Mouse (Mus musculus) lung, postnatal 10 days (tissue): ENCODE measurements around the gene Ndufa1.
"Not testable (repeated sequence)": the region's sequence is repeated elsewhere in the genome, so short reads cannot be mapped to it uniquely, and the experiment has no call there.

Experiments
- DNase-seq: peaks from one replicate; pipeline ENCODE4 v3.0.0; 2021

Gene Ndufa1

DNA sequence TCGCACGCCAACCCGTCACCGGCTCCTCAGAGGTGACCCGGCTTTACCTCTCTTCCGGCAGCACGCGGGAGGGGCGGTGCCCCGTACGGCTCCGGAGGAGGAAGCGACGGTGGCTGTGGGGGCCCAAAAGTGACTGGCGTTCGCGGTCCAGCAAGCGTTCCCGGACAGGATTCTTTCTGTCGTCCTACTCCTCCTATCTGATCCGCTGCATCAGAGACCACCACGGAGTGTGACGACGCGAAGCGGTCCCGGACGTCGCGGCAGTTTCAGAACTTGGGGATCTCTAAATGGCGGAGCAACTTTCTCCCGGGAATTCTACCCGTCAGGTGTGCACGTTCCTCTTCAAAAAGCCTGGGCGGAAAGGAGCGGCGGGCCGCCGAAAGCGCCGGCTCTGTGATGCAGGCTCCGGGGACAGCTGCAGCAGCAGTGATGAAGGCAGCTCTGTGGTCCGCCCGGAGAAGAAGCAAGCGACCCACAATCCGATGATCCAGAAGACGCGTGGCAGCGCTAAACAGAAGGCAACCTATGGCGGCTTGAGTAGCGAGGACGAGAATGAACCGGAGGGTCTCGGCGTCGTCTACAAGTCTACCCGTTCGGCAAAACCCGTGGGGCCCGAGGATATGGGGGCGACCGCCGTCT is at the start of gene Ndufa1, which contains the start of gene Rnf113a1:
Ndufa1 (minus strand) TSS at position 59 of the 639 bp plus-strand sequence.
Rnf113a1 (plus strand) TSS at position 141 of the 639 bp plus-strand sequence.
- peak; percentile 87 for DNase-seq

DNA sequence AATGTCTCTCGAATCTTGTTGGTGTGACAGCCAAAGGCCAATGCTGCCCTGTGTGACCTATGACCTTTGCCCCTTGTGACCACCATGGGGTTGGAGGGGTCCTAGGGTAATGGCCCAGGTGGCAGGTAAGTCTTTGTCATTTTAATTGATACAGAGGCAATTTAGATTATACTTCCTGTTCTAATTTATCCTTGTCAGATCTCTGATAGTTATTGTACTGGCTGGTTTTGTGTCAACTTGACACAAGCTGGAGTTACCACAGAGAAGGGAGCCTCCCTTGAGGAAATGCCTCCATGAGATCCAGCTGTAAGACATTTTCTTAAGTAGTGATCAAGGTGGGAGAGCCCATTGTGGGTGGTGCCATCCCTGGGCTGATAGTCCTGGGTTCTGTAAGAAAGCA is 31.2 kb upstream of the Ndufa1 start, which contains the start of gene Rhox1:
Rhox1 (minus strand) TSS at position 101 of the 400 bp plus-strand sequence.
- not testable (repeated sequence) for DNase-seq

DNA sequence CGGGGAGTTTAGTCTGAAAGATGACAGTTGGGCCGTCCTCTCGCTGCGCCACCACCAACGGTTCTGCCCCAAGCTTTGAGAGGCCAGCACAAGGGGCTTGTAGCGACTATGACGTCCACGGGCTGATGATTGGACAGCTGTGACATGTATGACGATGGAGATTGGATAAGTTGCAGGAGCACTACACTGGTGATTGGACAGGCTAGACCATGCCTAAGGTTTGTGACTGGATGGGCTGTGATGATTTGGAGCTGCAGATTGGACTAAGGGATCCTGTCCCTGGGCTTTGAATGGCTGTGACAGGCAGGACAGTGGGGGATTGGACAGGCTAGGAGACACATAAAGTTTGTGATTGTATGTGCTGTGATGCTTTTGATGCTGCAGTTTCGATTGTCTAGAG is 20.0 kb upstream of the Ndufa1 start, which contains the start of gene Gm9:
Gm9 (minus strand) TSS at position 101 of the 400 bp plus-strand sequence.
- DNase-seq = no peak

DNA sequence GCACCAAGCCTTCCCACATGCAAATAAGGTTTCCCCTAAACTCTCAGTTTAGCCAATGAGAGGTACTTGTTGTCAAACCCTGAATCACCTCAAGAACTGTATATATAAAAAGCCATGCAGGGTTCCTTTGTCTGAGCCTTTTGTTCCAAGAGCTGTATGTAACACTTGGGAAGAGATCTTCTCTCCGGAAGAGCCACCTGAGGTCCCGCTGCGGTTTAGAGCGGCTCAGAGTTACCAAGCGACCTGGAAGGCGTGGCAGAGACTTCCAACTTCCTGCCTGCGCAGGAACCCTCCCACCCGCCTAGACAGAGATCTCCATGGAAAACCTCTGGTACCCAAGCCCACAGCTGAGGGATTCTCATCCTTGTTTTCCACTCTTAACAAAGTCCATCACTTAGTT is 7.7 kb upstream of the Ndufa1 start:
- DNase-seq = no peak

DNA sequence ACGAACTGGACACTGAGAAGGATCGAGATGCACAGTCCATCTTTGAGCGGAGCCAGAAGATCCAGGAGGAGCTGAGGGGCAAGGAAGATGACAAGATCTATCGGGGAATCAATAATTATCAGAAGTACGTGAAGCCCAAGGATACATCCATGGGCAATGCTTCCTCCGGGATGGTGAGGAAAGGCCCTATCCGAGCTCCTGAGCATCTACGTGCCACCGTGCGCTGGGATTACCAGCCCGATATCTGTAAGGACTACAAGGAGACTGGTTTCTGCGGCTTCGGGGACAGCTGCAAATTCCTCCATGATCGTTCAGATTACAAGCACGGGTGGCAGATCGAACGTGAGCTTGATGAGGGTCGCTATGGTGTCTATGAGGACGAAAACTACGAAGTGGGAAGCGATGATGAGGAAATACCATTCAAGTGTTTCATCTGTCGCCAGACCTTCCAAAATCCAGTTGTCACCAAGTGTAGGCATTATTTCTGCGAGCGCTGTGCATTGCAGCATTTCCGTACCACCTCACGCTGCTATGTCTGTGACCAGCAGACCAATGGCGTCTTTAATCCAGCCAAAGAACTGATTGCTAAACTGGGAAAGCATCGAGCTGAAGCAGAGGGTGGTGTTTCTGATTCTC is 899 bp upstream of the Ndufa1 start:
- DNase-seq = peak; percentile 1

DNA sequence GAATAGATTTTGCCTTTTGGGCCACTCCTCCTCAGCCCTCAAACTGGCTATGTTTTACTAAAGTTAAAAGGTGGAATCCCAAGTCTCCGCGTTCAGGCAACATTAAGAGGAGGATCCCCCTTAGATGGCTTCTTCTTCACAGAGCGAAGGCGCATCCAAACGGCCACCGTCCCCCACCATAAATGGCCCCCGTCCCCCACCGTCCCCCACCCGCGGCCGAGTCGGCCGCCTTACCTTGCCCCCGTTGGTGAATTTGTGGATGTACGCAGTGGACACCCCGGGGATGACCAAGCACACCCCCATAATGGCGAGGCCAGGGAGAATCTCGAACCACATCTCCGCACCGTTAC is 233 bp downstream of the Ndufa1 start:
- no peak for DNase-seq

DNA sequence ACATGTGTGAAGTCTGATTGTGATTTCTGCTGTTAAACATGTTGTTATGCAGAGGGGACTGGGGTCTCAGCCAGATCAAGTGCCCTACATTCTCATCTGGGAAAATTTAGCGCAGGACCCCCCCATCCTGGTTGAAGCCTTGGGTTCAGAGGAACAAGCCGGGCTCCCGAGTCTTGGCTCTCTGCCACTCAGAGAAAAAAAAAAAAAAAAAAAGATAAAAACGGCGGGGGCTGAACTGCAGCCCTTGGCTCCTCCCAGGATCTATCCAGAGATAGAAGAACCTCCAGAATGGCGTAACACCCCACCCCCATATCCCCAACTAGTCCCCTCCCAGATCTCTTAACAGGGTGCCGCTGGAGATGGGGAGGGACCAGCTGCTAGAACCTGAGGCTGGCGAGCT is 6.6 kb downstream of the Ndufa1 start:
- DNase-seq = not testable (repeated sequence)

DNA sequence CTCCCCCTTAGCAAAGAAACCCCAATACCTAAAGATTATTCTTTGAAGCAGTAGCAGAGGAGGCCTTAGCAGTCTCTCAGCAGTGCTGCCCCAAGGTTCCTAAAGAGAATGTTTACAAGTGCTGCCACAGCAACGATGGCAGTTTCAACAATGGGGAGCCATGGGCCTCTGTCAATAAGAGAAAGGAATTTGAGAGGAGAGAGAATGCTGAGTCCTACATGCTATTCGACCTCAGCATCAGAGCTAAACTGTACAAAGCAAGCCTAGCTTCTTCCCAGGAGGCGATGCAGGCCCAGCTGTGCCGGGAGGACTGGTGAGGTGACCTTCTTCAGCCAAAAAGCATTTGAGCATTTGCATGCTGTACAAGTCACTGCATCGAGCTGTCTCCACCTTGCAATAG is 22.2 kb downstream of the Ndufa1 start, which contains the start of gene Akap14:
Akap14 (minus strand) TSS at position 101 of the 400 bp plus-strand sequence.
- DNase-seq = no peak

DNA sequence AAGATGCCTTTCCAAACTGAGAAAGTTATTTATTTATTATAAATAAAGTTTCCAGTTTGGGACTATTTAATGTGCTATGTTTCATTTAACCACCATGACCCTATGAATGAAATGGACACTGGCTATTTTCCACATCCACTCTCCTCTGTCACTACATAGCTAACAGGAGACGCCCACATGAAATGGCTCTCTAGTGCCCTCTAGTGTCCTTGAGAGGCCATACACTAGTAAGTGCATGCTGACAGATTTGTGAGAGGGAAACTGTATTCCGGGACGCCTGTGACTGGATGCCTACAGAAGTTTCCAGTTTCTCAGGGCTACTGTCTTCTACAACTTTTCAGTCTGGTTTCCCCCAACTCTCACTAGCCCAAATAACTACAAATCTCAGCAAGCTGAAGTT is 23.9 kb downstream of the Ndufa1 start:
- DNase-seq = peak; percentile 51

DNA sequence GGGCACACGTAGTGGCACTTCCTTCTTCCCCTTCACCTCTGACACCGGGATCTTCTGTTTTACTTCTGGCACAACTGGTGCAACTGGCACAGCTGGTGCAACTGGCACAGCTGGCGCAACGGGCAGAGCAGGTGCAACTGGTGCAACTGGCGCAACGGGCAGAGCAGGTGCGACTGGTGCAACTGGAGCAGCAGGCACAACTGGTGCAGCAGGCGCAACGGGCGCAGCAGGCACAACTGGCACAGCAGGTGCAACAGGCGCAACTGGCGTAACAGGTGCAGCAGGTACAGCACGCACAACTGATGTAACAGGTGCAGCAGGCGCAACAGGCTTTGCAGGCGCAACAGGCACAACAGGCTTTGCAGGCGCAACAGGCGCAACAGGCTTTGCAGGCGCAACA is 27.8 kb downstream of the Ndufa1 start:
- no peak for DNase-seq

DNA sequence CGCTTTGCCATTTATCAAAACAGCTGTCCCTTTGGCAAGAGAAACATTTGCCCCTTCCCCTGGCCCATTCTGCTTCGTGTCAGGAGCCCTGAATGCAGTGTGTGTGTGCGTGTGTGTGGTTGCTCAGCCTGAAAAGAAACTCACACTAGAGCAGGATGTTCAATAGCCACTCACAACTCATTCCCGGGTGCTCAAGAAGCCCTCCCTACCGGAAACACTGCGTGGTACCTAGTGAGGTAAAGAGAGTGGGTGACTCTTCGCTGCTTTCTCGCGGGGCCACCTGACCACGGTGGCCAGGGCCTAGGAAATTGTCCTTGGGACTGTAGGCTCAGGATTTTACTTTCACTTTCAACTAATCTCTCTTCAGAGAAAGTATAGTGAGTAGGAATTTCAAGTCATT is 29.8 kb downstream of the Ndufa1 start:
- DNase-seq = no peak

DNA sequence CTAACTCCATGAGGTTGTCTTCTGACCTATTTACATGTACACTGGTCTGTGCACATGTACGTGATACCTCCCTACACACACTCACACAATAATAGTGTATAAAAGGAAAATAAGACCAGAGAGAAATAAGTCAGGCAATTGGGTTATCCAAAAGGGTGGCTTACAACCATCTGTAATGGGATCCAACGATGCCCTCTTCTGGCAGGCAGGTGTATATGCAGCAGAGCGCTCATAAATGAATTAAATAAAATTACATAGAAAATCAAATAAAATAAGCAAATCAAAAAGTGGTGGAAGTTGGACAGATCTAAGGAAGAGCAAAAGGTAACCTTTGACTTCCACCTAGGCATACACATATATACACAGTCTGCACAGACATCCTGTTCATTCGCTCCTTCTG is 33.1 kb downstream of the Ndufa1 start:
- peak; percentile 8 for DNase-seq

DNA sequence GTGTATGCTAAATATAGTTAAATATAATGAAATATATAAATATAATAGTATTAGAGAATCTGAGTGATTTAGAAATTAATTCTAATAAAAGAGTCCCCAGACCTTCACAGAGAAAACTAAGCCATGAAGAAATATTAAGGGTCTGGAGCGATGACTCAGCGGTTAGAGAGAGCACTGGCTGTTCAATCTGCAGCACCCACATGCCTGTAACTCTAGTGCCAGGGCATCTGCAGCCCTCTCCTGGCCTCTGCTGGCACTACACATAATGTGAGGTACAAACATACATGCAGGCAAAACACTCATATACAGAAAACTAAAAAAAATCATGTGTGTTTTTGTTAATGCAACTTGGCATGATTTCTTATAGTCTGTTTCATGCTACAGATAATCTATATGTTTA is 46.0 kb downstream of the Ndufa1 start:
- peak; percentile 36 for DNase-seq

DNA sequence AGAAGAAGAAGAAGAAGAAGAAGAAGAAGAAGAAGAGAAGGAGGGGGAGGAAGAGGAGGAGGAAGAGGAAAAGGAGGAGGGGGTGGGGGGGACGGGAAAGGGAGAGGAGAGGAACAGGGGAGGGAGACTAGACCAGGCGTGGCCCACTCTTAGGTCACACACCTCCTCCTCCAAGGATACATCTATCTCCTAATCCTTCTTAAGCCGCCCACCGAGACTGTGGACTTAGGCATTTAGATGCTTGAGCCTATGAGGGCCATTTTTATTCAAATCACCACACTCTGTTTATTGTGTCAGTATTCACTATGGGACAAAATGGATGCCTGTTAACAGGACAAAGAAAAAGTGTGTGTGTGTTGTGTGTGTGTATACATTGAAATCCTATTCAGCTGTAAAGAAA is 46.5 kb downstream of the Ndufa1 start:
- not testable (repeated sequence) for DNase-seq

DNA sequence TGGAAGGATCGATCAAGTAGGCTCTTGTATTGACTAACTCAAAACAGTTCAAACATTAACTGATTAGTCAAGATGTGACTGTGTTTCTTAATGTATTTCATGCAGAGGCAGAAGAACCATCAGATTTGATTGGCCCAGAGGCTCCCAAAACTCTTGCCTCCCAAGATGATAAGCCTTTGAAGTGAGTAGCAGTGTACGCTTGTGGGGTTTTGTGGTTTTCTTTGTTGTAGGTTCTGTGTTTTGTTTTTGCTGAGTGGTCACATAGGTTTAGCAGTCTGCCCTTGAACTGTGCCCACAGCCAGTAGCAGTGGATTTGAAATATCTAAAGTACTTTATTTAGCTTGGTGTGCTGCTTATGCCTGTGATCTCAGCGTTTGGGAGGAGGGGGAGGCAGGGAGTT is 49.2 kb downstream of the Ndufa1 start:
- no peak for DNase-seq
